Mouse (Mus musculus) right cerebral cortex, adult 2 months (tissue): Measurements from ENCODE around the gene A730015C16Rik.
A peak's percentile ranks its signal among the peaks of the same experiment; 100 is the strongest.

ENCODE experiments used
- DNase-seq, 2 experiments: peaks; one replicate each; pipeline ENCODE4 v3.0.0; 2021 to 2022; ENCODE audit warnings: low spot score in 2 of 2

The A730015C16Rik gene

DNA sequence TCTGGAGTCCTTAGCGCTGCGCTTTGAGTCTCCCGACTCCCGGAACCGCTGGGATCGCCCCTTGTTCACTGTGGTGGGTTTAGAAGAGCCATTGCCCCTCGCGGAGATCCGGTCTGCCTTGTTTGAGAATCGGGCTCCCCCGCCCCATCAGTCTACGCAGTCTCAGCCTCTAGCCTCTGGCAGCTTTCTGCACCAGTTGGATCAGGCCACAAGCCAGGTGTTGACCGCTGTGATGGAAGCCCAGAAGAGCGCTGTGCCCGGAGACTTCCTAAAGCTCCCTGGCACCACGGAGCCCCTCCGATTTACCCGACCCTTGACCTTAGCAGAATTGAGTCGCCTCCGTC is at the start of gene A730015C16Rik:
Gene A730015C16Rik (minus strand): TSS at position 115 of the 344 bp plus-strand sequence.
- peak in 1 of 2 experiments; percentile 27 for DNase-seq

- DNase-seq: peak; percentile 29 to 31
Measured at GRCm38 (mm10) chr4:108890876-108891275, 42.5 kb upstream of the A730015C16Rik start.

DNA sequence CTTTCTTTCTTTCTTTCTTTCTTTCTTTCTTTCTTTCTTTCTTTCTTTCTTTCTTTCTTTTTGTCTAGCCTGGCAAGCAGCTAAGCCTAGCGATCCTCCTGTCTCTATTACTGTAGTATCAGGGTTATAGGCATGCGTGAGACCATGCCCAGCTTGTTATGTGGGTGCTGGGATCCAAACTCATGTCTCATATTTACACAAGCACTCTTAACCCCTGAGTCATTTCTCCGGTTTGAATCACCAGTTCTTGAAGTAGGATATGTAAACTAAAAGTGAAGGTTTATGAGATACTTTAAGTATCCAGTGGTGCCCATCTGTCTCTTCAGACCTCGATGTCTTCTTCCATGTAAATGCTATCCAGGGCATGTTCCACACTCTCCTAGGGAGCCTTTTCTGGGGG is 39.0 kb upstream of the A730015C16Rik start:
- no peak for DNase-seq

GRCm38 (mm10) chr4:108883815-108884214 is 35.4 kb upstream of the A730015C16Rik start:
- DNase-seq: no peak

DNA sequence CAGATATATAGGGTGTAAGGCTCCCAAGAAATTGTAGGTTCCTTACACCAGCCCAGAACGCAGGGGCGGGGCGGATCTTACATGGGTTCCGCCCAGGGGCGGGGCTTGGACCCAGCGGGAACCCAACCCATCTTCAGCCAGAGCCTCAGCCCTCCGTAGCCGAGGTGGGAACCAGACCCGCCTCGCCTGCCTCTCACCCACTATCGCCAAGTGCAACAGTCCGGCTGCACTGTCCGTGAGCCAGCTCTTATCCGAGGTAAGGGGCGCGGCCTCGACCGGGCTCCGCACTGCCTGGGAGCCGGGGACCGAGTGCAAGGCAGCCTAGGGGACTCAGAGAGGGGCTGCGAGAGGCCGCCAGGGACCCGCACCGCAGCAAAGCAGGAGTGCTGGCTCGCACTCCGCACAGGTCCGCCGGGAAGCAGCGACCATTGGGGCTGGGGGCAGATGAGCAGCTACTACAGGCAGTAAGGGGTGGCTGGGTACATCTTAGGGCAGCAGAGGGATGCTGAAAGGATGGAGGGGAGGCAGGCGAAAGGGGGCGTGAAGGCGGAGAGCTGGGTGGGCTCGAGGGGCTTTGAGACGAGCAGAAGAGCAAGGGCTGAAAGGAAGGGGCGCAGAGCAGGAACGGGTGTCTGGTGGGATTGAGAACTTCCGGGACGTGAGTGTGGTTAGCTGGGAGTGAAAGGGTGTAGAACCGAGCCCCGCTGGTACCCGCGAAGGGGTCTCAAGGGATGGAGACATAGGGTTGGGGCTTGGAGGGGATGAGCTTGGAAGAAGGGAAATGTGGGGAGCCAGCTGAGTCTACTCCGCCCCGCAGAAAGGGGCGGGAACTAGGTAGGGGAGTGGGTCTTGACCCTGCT is 30.8 kb upstream of the A730015C16Rik start, which contains the start of gene Rab3b:
Gene Rab3b (plus strand): TSS at position 101 of the 860 bp plus-strand sequence.
- peak; percentile 48 to 59 for DNase-seq

DNA sequence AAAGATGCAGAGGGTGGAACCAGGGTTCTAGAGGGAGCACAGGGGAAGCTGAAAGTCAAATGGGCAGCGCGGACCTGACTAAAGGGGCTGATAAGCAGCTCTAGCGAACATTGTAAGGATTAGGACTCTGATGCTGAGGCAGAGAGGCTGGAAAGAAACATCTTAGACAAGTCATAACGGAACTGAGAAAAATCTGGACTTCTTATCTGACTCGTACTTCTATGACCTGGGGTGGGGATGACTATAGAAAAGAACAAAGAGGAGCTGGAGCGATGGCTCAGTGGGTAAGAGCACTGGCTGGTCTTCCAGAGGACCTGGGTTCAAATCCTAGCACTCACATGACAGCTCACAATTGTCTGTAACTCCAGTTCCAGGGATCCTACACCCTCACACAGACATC is 29.5 kb upstream of the A730015C16Rik start:
- no peak for DNase-seq

GRCm38 (mm10) chr4:108873746-108874145 is 25.3 kb upstream of the A730015C16Rik start:
- DNase-seq: no peak

GRCm38 (mm10) chr4:108869730-108870374 is 21.4 kb upstream of the A730015C16Rik start:
- DNase-seq: peak; percentile 95 to 98

DNA sequence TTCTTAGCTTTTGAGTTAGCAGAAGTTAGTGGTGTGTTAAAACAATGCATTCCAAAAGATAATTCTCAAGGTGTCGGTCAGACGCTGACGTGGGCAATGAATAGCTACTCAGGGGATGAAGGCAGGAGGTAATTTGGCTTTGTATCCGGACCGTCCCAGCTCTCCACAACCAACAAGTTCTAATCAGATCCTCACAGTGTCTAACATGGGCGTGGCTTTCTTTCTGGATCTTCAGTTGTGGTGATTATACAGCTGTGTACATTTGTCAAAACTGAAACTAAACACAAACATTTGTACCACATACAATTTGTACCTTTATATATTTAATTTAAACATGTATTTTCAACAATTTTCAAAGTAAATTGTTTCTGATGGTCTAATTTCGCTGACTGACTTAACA is 18.4 kb upstream of the A730015C16Rik start:
- DNase-seq: no peak

- peak; percentile 85 to 87 for DNase-seq
Measured at GRCm38 (mm10) chr4:108847715-108848504, 509 bp downstream of the A730015C16Rik start, which contains the start of gene Kti12. TSS of gene Kti12 (plus strand) at chr4:108847785.

GRCm38 (mm10) chr4:108845824-108846569 is 2.4 kb downstream of the A730015C16Rik start:
- DNase-seq: no peak

DNA sequence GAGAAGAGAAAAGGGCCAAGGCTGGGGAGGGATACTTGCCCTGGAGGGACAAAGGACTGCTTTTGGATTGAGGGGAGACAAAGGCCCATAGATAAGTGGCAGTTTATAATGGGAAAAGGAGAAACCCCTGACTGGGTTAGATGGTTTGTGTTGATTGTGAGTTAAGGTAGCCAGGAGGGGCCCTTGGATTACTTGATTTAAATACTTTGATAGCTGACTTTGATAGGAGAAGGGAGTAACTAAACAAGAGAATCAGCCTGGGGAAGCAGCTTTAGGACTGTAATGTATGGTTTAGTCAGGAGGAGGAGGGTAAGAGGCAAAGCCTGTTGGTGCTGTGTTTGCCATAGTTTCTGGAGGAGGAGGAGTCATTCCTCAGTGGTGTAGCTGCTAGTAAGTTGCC is 5.1 kb downstream of the A730015C16Rik start:
- no peak for DNase-seq

DNA sequence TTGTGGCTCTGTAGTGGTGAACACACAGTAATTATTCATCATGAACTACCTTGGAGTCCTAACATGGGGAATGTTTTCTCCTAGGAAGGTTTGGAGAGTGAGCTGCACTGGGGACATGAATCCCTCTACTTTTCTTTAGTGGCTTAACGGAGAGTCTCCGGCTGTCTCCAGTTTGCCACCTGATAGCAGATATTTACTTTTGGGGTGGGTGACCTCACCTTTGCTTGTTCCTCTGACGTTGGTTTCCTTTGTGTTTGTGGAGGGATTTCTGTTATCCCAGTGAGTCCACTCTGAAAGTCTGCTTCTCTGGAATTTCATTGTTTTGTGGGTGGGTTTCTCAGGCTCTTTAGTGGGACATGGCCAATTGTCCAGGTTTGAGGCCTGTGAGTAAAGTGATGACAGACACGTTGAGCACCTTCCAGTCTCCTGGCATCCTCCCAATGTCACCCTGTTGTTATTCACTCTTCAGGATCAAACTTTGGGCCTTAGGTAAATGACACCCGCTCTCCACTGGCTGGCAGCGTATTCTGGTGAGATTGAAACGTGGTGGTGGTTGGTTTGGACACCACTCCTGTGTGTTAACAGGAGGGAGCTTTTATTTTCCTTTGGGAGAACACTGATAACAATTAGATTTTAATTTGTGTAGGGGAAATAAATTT is 6.4 kb downstream of the A730015C16Rik start:
- DNase-seq: no peak

DNA sequence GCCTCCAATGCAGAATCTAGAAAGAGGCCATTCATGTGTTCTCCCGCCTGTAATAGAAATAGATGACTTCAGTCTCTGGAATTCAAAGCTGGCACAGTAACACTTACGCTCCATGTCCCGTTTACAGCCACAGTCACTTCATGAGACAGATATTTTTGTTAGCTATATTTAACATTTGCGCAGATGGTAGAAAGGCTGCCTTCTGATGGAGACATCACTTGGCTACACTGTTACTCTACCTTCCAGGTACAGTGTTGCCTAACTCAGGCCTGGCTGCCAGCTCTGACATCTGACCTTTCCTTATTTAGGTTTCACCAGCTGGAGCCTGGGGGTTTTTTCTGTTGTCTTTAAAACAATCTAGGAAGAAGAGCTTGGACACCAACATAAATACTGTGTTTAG is 10.4 kb downstream of the A730015C16Rik start:
- peak; percentile 21 to 50 for DNase-seq

GRCm38 (mm10) chr4:108835496-108835895 is 12.9 kb downstream of the A730015C16Rik start:
- no peak for DNase-seq

DNA sequence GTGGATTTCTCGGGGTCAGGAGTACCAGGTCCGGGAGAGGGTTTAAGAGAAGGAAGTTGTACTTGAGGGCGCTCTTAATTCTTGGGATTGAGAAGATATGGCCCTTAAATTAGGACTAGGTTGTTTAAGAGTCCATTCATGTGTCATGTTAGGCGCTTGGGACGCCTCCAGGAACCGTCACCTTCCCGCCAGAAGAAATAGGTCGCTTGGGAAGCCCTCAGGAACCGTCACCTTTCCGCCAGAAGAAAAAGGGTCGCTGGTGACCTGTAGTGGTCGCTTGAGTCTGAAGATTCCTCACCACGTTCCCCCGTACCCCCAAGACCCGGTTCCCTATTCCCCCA is 13.5 kb downstream of the A730015C16Rik start:
- DNase-seq: no peak

- DNase-seq: peak; percentile 79 to 88
Measured at GRCm38 (mm10) chr4:108834115-108834970, 14.1 kb downstream of the A730015C16Rik start, which contains the start of gene Txndc12. TSS of gene Txndc12 (plus strand) at chr4:108834601.

GRCm38 (mm10) chr4:108833828-108834114 is 14.6 kb downstream of the A730015C16Rik start:
- no peak for DNase-seq

DNA sequence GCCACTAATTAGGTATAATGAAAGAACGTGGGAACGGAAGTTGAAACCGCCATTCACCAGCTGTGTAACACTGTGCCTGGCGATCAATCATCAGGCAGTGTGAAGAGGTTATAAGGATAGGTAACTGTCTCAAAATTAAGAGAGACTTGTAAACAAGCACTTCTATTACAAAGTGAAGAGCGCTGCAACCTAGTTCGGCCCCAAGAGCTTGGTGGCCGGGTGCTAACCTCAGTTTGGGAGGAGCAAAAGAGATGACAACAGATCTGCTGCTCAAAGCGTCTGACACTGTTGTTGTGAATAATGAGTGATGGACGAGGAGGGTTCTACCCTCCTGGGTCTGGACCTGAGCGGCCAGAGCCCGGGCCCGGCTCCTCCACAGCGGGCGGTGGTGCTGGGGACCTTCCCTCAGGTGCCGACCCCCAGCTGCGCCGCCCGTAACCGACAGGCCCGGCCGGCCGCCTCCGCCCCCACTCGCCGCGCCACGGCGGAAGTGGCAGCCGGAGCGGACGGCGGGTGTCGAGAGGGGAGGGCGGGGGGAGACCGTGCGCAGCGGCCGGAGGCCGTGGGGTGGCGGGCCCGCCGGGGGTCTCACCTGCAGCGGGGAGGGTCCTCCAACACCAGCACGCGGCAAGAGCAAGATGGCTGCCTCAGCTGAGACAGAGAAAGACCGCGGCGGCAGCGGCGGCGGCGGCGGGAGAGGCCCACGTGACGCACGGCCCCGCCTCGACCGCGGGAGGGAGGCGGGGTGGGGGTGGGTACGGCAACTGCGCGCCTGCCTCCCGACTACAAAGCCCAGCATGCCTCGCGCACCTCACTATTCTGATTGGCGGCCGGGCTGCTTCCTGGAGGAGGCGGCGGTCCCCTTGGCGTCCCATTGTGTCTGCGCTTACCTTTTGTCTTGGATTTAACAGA is 15.2 kb downstream of the A730015C16Rik start, which contains the start of gene Btf3l4:
Gene Btf3l4 (minus strand): TSS at position 699 of the 912 bp plus-strand sequence.
- peak; percentile 84 to 89 for DNase-seq
